ENCODE assay signal across 26 mouse cellular contexts in genomic region chr19:57267531-57267930, GRCm38 (mm10). TPM values are rescaled to one million over a fixed set of nuclear protein-coding genes. Genes with fewer than 3 reads are reported as not detected.
DNase-seq lines count a peak whose midpoint lies in the region; ATAC-seq and TF ChIP-seq lines count a peak whose summit lies in the region.
"Had no signal": no experiment of that assay in that cellular context is flagged by ENCODE, and none has a peak within 500 bp of the region (broad histone marks: within the 10 kb centered on the region; RNA-seq: fewer than 3 reads in every experiment).

No protein-coding gene starts in this region.

- 62% methylated on average over 5 of the region's 5 CpGs for WGBS in heart, embryonic 11.5 days (ENCODE audit: insufficient replicate concordance)
- WGBS in heart, postnatal 0 days: 59% methylated on average over 5 of the region's 5 CpGs
- 67% methylated on average over 5 of the region's 5 CpGs for WGBS in midbrain, embryonic 13.5 days

- no peak overlapping the region for H3K4me3 ChIP-seq in heart, embryonic 11.5 days (ENCODE audit: low read depth, low read length)
- no peak overlapping the region for H3K4me3 ChIP-seq in heart, postnatal 0 days (ENCODE audit: low read depth, low read length)
- H3K4me3 ChIP-seq in brown adipose tissue, adult 24 weeks (ENCODE audit: insufficient read depth, low read depth, low read length): no peak overlapping the region
- no peak overlapping the region for H3K4me3 ChIP-seq in midbrain, embryonic 13.5 days (replicated peaks)
- H3K4me3 ChIP-seq: embryonic facial prominence, embryonic 10.5 days; embryonic facial prominence, embryonic 13.5 days; erythroblast, embryonic 14.5 days; forebrain, embryonic 12.5 days; forebrain, embryonic 15.5 days; heart, embryonic 13.5 days; hindbrain, embryonic 12.5 days; hindbrain, embryonic 15.5 days had no signal

- no peak overlapping the region for H3K9ac ChIP-seq in heart, embryonic 11.5 days (ENCODE audit: low read depth, low read length)
- H3K9ac ChIP-seq in heart, postnatal 0 days (replicated peaks; ENCODE audit: low read depth, low read length): no peak overlapping the region
- no peak overlapping the region for H3K9ac ChIP-seq in midbrain, embryonic 13.5 days (replicated peaks)
- H3K9ac ChIP-seq: embryonic facial prominence, embryonic 13.5 days; forebrain, embryonic 12.5 days; forebrain, embryonic 15.5 days; heart, embryonic 13.5 days; hindbrain, embryonic 12.5 days; hindbrain, embryonic 15.5 days had no signal

- H3K27me3 ChIP-seq in heart, embryonic 11.5 days (ENCODE audit: control insufficient read depth, insufficient read depth, low read length): no peaks in the 10 kb centered on the region
- no peaks in the 10 kb centered on the region for H3K27me3 ChIP-seq in heart, postnatal 0 days (ENCODE audit: control insufficient read depth, insufficient read depth, low read length)
- H3K27me3 ChIP-seq in midbrain, embryonic 13.5 days: 0 out of 2 replicates have a peak, but pooled peaks cover 6% of the 10 kb centered on the region
- H3K27me3 ChIP-seq: embryonic facial prominence, embryonic 13.5 days; forebrain, embryonic 15.5 days; heart, embryonic 13.5 days; hindbrain, embryonic 12.5 days; hindbrain, embryonic 15.5 days had no signal

- no peak overlapping the region for H3K4me2 ChIP-seq in heart, embryonic 11.5 days
- no peak overlapping the region for H3K4me2 ChIP-seq in heart, postnatal 0 days (ENCODE audit: low read depth, low read length)
- no peak overlapping the region for H3K4me2 ChIP-seq in midbrain, embryonic 13.5 days (replicated peaks)
- H3K4me2 ChIP-seq: embryonic facial prominence, embryonic 13.5 days; forebrain, embryonic 12.5 days; forebrain, embryonic 15.5 days; heart, embryonic 13.5 days; hindbrain, embryonic 12.5 days; hindbrain, embryonic 15.5 days had no signal

- peaks cover 41% of the 10 kb centered on the region for H3K4me1 ChIP-seq in heart, embryonic 11.5 days (ENCODE audit: control insufficient read depth, insufficient read depth, low read length)
- peaks cover 55% of the 10 kb centered on the region for H3K4me1 ChIP-seq in heart, postnatal 0 days (ENCODE audit: control insufficient read depth, insufficient read depth)
- H3K4me1 ChIP-seq in brown adipose tissue, adult 24 weeks (ENCODE audit: control insufficient read depth, insufficient read depth, insufficient read length, low read length): peaks cover 60% of the 10 kb centered on the region
- H3K4me1 ChIP-seq in midbrain, embryonic 13.5 days (replicated peaks): peaks cover 34% of the 10 kb centered on the region

- ATAC-seq in heart, embryonic 11.5 days (replicated peaks; ENCODE audit: insufficient number of reproducible peaks, low FRiP score, low TSS enrichment): no peak
- ATAC-seq in heart, postnatal 0 days (ENCODE audit: insufficient read depth, low read depth): no peak
- ATAC-seq in midbrain, embryonic 13.5 days: no peak
- ATAC-seq: activated CD4-positive, CD25-positive, alpha-beta regulatory T cell, adult 4 months; CD4-positive, CD25-positive, alpha-beta regulatory T cell, adult 4 months; forebrain, embryonic 15.5 days; intestine, postnatal 0 days had no signal

- peak; percentile 92 for DNase-seq in heart, adult 11 months
- no peak for DNase-seq in heart, postnatal 0 days (ENCODE audit: low spot score)
- DNase-seq in heart, adult 18-20 months: no peak
- peak; percentile 16 for DNase-seq in Muller cell, postnatal 12 days (ENCODE audit: inconsistent ontology term)
- DNase-seq: adrenal gland, adult 8-10 months; cerebellum, adult 11-12 months; cerebellum, adult 8-10 months; cerebellum, postnatal 36 days; embryo, embryonic 11 days; gastrocnemius, postnatal 14 days; kidney, adult 2 months had no signal

- no peak for TF ChIP-seq CTCF in heart, postnatal 0 days (IDR thresholded peaks at IDR 0.05; ENCODE audit: low read depth)

- H3K9me3 ChIP-seq in heart, embryonic 11.5 days (replicated peaks; ENCODE audit: control insufficient read depth, low read length): no peaks in the 10 kb centered on the region
- H3K9me3 ChIP-seq in heart, postnatal 0 days (replicated peaks; ENCODE audit: control insufficient read depth, low read length): no peaks in the 10 kb centered on the region
- no peaks in the 10 kb centered on the region for H3K9me3 ChIP-seq in midbrain, embryonic 13.5 days
- H3K9me3 ChIP-seq: embryonic facial prominence, embryonic 10.5 days; embryonic facial prominence, embryonic 13.5 days; forebrain, embryonic 12.5 days; forebrain, embryonic 15.5 days; heart, embryonic 13.5 days; hindbrain, embryonic 12.5 days; hindbrain, embryonic 15.5 days had no signal

- TF ChIP-seq EP300 in heart, postnatal 0 days (IDR thresholded peaks at IDR 0.05; ENCODE audit: low read depth): no peak

- H3K27ac ChIP-seq in heart, embryonic 11.5 days (ENCODE audit: low read depth, low read length): no peak overlapping the region
- H3K27ac ChIP-seq in heart, postnatal 0 days (ENCODE audit: low read depth): peak overlapping the region; percentile 74
- H3K27ac ChIP-seq in brown adipose tissue, adult 24 weeks (replicated peaks; ENCODE audit: low read depth, low read length): peak overlapping the region; percentile 93
- no peak overlapping the region for H3K27ac ChIP-seq in midbrain, embryonic 13.5 days
- H3K27ac ChIP-seq: embryonic facial prominence, embryonic 10.5 days; embryonic facial prominence, embryonic 13.5 days; forebrain, embryonic 12.5 days; forebrain, embryonic 15.5 days; heart, embryonic 13.5 days; hindbrain, embryonic 12.5 days; hindbrain, embryonic 15.5 days had no signal

- no peaks in the 10 kb centered on the region for H3K36me3 ChIP-seq in heart, embryonic 11.5 days (ENCODE audit: control insufficient read depth, insufficient read depth, low read length)
- no peaks in the 10 kb centered on the region for H3K36me3 ChIP-seq in heart, postnatal 0 days (replicated peaks; ENCODE audit: control insufficient read depth, insufficient read depth, low read length)
- H3K36me3 ChIP-seq in midbrain, embryonic 13.5 days: no peaks in the 10 kb centered on the region
- H3K36me3 ChIP-seq: embryonic facial prominence, embryonic 10.5 days; embryonic facial prominence, embryonic 13.5 days; forebrain, embryonic 12.5 days; forebrain, embryonic 15.5 days; heart, embryonic 13.5 days; hindbrain, embryonic 12.5 days; hindbrain, embryonic 15.5 days had no signal

RNA-seq across cellular contexts. Expression of gene Ablim1, which starts 47.2 kb away (rescaled TPM):
- 45.8 and 52.1 TPM in 2 replicates for polyA plus RNA-seq in heart, embryonic 11.5 days (2014; fragmentation: Nextera tagmentation; extraction: Ambion mirVana)
- total RNA-seq in heart, postnatal 0 days (2014; rRNA removed; ENCODE audit: low replicate concordance): 169 and 235 TPM in 2 replicates
- 82.6 and 106 TPM in 2 replicates for polyA plus RNA-seq in heart, postnatal 0 days (2015; fragmentation: Nextera tagmentation; extraction: Ambion mirVana)
- total RNA-seq in heart, adult 18-20 months (2021): 100 to 1,000 TPM; 384 to 401 TPM
- 52.5 and 54.2 TPM in 2 replicates for polyA plus RNA-seq in brown adipose tissue, adult 24 weeks (2012; ENCODE audit: insufficient read depth, insufficient read length, missing spikeins)
- 31.3 and 34.4 TPM in 2 replicates for polyA plus RNA-seq in midbrain, embryonic 13.5 days (2015; fragmentation: Nextera tagmentation; extraction: Ambion mirVana)
- total RNA-seq: MEL had no signal

Comparison
In these comparisons a context has a peak if more than half of its experiments do, and no peak if none do; other contexts are left out.
1. DNase-seq: peak in heart, adult 11 months (single experiment) and Muller cell, postnatal 12 days (single experiment); none in heart, postnatal 0 days (single experiment) and heart, adult 18-20 months (0 of 2).
2. H3K27ac ChIP-seq: peak in heart, postnatal 0 days (single experiment) and brown adipose tissue, adult 24 weeks (single experiment); none in heart, embryonic 11.5 days (single experiment) and midbrain, embryonic 13.5 days (single experiment).